Mouse (Mus musculus) liver, postnatal 0 days (tissue): Measurements from ENCODE around the gene Gmnn.

ENCODE experiments used
- CTCF ChIP-seq: sonication (generic); IDR thresholded peaks from 2 replicates; pipeline ENCODE4 v1.5.1; 2016; ENCODE audit warnings: antibody characterized with exemption, low read depth
- EP300 ChIP-seq: IDR thresholded peaks from 2 replicates; pipeline ENCODE4 v1.6.1; 2016; ENCODE audit warnings: antibody characterized with exemption, low read depth, mild to moderate bottlenecking

- no peak for TF ChIP-seq CTCF
- no peak for TF ChIP-seq EP300
These were observed 50.8 kb downstream of the Gmnn start for GRCm38 (mm10) chr13:24710968-24711367.
